Mouse (Mus musculus): Measurements from ENCODE around the gene 1700123O20Rik. TPM values are rescaled to one million over a fixed set of nuclear protein-coding genes. Genes with fewer than 3 reads are reported as not detected.

1700123O20Rik gene
- total RNA-seq (2022) = 10 to 100 TPM; 34.2 to 43.9 (median 39.6) TPM

DNA sequence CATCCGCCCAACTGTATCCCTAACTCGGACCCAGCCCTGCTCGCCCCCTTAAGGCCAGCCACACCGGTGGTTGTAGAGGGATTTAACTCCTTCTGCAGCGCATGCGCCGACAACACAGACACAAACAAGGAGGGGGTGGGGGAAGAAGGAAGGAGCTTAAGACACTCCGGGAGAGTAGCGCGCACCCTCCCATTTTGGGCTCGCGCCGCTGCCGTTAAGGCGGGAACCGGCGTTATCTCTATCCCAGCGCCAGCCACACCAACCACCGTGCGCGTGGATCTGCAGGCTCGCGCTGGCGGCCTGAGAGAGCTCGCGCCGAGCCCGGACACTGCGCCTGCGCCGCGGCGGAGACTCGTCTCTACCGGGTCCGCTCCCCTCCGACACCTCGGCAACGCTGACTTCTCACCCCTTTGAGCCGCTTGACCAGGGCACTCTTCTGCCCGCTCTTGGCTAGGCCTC lies at the start of gene 1700123O20Rik:
Gene 1700123O20Rik, plus strand, starts transcription at position 154 of the 459 bp plus-strand sequence.
- DNase-seq = no peak

DNA sequence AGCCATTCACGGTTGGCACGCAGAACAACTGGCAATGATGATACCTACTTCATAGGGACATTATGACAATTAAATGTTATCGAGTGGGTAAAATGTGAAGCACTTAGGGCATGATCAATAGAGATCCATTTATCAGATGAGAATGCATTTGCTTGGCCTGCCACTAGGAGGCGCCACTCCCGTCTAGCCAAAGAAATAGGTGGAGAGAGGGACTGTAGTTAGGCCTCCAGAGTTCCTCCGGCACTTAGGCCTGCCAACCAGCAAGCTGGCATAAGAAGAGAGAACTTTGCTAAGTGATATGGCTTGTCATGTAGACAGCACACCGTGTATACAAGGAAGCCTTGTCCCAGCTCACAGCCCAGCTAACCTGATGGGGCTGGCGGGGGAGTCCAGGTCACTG lies 49.1 kb upstream of the 1700123O20Rik start:
- no peak for DNase-seq

DNA sequence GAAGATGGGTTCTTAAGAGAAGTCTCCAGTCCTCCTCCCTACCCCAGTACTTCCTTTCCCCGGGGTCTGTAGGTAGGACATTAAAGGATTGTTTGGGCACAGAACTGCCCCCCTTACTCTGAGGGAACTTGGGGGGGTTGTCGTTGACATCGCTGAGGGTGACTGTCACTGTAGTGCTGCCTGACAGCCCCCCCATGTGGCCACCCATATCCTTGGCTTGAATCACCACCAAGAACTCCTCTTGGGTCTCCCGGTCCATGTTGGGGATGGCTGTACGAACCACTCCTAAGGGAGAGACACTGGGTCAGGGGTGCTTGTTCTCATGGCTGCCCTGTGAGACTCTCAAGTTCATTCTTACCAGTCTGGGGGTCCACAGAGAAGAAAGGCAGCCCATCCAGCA lies 47.8 kb upstream of the 1700123O20Rik start:
- no peak for DNase-seq

DNA sequence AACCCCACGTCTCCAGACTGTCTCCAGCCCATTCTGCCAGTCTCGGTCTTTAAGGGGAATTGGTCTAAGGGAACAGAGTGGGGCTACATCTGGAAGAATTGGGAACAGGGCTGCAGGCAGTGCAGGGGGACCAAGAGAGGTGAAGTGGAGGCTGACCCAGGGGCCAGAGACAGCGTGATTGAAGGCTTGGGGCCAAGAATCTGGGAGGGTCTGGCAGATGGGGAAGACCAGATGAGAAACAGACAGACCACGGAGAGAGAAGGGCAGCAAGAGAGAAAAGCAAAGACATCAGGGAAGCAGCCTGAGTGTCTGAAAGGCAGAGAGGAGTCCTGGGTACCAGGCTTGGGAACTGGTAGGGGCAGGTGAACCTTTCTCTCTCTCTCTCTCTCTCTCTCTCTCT lies 45.9 kb upstream of the 1700123O20Rik start:
- DNase-seq = no peak

DNA sequence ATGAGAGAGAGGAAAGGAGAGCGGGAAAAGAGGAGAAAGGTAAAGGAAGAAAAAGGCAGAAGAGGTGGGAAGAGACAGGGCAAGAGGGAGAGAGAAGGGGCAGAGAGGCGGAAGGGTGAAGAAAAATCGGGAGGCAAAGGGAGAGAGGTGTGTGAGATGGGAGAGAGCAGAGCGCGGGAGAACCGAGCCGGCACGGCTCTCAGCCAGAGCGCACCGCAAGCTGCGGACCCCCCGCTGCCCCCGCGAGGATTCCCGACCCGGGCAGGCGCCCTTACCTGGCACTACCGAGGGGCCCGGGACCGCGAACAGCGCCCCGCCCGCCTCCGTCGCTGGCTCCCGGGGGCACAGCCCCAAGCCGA lies 45.1 kb upstream of the 1700123O20Rik start, which contains the start of gene Gm17606:
Gene Gm17606, plus strand, starts transcription at position 7 of the 359 bp plus-strand sequence.
- DNase-seq = no peak

DNA sequence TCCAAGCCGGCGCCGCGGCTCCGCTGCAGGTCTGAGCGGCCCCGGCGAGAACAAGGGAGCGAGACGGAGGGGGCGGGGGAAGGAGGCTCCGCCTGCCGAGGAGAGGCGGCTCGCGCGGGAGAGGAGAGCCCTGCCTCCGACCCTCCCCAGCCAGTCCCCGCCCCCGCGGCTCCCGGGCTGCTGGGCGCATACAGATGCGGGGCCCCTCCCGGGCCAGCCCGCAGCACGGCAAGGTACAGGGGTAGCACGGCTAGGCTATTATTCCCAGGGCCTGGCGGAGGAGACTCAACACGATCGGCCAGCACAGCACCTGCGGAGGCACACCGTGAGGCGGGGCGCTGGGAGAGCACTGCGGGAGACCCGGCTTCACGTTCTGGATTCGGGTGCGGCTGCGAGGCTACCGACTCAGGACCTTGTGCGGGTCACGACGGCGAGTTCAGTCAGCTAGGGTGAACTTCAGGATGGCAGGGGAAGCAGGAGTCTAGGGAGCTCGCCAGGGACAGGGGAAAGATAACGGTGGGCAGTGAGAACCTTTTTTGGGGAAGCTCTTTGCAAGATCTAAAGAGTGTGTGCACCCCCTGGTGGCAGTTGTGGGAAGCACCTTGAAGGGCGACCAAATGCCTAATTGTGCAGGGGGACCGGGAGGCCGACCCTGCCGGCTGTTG lies 44.6 kb upstream of the 1700123O20Rik start, which contains the start of gene Cdh24:
Gene Cdh24, minus strand, starts transcription at position 60 of the 665 bp plus-strand sequence.
- peak; percentile 81 for DNase-seq

DNA sequence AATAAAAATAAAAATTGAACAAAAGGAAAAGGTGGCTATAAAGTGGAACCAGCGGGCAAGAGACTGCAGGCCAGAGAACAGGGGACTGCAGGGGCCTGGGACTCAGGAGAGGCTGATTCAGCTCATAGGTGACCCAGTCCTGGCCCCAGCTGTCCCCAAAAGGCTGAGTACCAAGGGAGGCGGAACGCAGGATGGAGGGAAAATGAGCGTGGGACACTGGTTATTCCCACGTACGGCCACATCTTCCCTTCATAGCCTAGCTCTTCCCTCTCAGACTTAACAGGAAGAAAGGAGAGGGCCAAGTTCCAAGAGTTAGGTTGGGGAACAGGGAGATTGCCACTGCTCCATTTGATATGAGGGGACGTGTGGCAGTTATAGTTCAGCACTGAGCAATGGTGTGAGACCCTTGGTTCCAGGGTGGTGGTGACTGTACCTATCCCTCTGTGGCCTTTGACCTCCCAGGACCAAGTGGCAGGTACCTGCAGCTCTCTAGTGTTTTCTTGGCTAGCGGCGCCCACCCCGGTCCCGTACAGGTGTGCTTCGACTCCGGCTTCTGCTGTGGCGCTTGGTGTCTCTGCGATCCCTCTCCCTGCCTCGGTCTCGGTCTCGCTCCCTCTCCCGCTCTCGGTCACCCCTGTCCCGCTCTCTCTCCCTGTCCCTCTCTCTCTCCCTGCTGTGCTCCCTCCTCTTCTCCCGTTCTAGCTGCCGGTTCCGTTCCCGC lies 43.6 kb upstream of the 1700123O20Rik start:
- DNase-seq = no peak

DNA sequence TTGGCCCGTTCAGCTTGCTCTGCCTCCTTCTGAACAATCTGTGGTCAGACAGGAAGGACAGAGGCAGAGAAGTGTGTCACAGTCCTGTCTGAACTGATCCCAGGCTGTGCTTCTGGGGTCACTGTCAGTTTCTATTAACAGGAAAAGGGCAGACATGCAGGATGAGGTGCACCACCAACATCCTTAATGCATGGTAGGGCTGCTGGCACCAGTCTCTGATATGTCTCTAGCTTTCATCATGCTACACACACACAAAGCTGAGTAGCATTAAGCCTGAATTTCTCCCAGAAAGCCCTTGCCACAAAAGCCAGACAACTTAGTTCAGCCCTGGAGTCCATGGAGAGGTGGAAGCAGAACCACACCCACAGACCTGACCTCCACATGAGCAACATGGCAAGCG lies 43.0 kb upstream of the 1700123O20Rik start:
- no peak for DNase-seq

DNA sequence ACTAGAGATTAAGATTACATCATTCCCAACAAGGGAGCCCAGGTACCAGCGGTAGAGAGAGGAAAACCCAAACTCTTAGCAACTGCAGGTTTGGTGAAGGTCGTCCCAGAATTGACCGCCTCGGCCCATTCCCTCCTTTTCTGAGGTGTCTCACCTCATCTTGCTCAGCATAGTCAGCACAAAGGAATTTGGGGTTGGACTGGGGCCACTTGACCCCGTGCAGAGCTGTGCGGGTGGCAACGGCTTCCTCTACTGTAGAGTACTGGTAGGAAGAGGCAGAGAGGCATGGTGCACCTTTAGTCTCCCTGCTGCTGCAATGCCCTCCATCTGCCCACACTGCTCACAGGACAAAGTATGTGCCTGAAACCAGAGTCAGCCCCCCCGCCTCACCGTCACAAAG lies 41.7 kb upstream of the 1700123O20Rik start:
- DNase-seq = no peak

DNA sequence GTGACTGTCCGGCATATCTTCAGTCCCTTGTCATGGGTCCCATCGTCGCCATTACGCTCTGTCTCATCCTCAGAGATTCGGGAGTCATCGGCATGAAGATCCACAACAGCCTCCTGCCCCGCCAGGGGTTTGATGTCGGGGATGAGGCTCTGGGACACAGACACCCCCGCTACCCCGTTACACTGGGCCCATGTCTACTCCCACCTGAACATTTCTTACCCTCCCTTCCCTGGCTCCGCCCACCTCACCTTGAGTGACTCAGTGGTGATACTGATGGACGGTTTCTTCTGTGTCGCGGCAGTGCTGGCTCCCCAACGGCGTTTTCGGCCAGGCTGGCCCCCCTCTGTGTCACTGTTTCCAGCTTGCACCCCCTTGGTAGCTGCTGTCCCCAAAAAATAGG lies 39.6 kb upstream of the 1700123O20Rik start:
- DNase-seq = no peak

DNA sequence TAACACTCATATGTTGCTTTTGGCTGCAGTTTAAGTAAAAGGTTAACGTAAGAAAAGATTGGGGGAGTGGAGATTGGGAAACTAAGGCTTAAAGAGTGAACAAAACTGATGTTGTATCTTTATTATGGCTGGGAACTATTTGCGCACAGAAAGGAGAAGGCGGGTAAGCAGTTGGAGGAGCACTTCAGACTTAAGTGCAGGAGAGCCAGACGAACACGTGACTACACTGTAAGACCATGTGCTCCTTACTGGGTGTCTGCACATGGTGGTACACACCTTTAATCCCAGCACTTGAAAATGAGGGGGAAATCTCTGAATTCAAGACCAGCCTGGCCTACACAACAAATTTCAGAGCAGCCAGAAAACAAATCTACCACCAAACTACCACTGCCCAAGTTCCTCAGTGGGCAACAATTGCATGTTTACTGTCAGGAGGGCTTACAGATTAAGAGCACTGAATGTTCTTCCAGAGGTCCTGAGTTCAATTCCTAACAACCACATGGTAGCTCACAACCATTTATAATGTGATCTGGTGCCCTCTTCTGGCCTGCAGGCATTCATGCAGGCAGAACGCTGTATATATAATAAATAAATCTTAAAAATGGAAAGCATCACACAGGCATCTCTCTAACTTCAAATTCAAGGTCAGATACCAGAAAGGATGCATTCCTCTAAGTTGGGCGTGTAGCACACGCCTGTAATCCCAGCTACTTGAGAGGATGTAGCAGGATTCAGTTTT lies 38.9 kb upstream of the 1700123O20Rik start:
- no peak for DNase-seq

DNA sequence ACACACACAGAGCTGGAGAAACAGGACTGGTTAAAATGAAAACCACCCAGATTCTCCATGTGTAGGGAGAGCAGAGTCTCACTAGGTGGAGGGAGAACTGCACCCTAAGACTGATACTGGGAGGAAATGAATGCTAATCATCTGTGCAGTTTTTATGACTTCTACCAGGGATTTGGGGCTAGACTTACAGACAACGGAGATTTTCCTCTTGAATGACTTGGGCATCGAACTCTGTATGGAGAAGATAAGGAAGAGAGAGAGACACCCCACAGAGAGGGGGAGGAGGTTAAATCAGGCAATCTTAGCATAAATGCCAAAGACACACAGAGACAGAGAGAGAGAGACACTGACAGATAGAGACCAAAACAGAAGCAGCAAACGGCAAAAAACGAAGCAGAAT lies 38.1 kb upstream of the 1700123O20Rik start:
- DNase-seq = no peak

DNA sequence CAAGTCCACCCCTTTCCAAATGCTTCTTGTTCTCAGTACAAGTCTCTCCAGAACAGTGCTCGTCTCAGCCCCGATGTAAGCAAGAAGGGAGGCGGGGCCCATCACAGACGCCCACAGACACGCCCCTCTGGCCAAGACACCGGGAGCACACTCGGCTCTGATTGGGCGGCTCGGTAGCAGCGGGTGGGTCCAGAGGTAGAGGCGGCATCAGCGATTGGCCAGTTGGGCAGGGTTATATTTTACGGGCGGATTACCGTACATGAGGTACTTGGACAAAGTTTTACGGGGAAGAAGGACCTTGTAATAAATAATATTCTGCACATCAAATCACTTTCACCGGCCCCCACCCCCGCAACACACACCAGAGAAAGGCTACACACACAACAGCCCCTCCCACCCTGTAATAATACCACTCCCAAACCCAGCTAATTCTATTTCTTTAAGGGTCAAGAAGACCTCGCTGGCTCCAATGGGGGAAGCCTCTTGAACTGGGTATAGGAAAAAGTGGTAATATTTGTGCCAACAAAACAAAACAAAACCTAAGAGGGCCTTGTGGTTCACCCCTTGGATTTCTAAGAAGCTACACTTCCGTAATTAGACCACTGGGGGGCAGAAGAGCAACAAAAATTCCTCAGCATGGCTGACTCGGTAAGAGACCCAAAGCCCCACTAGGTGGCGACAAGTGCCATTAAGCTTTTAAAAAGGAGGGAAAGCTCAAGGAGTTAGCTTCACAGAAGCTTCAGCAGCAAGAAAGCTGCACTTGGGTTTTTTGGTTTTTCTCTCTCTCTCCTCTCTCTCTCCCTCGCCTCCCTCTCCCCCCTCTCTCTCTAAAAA lies 35.2 kb upstream of the 1700123O20Rik start:
- peak; percentile 56 for DNase-seq

DNA sequence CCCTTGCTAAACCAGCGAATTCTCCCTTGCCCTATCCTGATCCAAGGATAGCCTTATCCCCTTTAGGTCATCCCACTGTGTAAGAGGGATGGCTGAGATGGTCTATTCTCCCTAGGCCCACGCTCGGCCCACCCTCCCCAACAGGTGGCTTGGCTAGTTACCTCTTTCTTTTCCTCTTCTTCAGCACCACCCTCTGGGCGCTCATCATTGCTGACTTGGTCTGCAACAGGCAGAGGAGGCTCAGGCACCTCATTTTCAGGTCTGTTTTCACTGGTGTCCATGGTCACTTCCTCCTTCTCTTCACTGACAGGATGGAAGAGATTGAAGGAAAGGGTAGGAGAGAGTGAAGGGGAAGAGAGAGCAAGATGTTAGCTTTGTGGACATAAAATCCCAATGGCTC lies 34.5 kb upstream of the 1700123O20Rik start:
- no peak for DNase-seq

DNA sequence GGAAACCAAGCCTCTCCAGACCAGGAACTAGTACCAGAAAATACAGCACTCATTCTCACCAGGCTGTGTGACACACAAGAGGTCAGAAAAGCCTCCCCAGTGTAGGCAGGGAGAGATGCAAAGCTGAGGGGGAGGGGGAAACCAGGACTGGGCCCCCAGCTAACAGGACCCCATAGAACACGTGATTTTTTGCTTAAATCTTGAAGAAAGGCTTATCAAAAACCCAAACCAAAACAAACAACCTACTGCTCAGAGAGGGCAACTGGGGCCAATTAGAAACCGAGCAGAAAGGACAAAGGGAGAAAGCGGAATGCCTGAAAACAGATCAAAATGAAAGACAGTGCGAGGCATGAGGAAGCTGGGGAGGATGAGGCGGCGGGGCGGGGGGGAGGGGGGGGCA lies 33.2 kb upstream of the 1700123O20Rik start:
- DNase-seq = no peak

DNA sequence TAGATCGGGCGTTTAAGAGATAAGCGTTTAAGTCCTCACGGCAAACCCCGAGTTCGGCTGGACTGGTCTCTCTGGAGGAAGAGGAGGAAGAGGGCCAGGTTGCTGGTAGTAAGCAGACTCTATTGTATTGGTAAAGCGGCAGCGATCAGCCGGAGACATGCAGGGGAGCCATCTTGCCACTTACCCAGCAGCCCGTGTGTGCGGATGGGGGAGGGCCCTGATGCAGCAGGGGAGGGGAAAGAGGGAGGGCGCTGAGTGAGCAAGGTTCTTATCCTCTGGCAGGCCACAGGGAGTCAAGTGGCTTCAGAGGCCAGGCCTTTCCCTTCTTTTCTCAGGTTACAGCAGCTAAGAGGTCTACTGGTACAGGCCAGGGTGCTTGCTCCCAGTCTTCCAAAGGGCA lies 32.5 kb upstream of the 1700123O20Rik start:
- DNase-seq = peak; percentile 88

DNA sequence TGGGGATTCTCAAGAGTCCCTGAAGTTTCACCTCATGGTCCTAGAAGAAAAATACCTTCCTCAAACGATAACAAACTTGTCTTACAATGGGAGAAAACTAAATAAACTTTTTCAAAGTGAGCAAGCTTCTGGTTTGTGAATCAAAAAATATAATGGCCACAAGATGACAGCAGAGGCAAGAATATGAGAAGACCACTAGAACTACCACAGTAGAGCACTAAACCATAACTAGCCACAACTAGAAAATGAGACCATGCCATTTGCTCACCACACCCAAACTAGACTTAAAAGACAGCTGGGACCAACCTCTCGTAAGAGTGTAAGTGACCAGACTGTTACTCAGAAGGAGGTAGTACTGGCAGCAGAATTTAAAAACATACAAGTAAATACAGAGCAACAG lies 26.0 kb upstream of the 1700123O20Rik start:
- DNase-seq = no peak

DNA sequence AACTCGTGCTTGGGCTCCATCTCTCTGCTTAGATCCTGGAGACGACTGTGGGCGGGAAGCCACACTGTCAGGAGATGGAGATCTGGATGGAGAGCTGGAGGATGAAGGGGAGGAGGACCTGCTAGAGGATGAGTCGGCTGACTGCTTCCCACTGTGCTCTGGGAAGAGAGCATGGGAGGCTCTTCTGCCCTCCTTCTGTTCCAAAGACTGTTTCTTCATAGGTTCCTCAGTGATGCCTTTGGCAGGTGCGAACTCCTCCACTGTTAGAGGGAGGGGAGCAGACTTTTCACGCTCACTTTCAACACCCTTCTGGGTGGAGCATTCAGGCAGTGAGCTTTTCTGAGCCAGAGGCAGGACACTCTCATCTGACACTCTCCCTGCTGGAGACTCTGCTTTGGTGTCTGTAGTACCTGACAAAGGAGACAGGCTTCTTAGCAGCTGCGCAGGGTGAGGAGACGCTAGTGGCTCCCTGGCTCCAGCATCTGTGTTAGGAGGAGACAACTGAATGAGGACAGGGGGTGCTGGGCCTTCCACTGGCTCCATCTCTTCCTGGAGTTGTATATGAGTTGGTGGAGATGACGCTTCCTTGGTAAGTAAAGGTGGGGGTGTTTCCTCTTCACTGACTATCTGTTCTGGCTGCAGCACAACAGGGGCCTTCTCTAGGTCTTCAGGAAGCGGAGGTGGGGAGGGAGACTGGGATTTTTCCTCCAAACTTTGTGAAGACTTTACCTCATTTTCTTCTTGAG lies 21.4 kb upstream of the 1700123O20Rik start:
- DNase-seq = no peak

DNA sequence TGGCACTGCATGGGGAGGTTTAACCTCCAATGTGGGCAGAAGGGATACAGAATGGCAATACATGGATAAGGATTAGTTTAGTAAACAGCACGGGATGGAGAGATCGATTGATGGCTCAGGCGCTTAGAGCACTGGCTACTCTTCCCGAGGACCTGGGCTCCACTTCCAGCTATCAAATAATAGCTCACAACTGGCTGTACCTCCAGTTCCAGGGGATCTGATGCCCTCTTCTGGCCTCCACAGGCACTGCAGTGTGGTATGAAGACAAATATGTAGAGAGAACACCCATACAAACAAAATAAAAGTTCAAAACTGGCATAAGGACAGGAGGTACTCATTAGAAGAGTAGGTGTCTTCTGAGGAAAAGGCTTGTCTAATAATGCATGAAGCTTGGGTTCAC lies 16.6 kb upstream of the 1700123O20Rik start:
- no peak for DNase-seq

DNA sequence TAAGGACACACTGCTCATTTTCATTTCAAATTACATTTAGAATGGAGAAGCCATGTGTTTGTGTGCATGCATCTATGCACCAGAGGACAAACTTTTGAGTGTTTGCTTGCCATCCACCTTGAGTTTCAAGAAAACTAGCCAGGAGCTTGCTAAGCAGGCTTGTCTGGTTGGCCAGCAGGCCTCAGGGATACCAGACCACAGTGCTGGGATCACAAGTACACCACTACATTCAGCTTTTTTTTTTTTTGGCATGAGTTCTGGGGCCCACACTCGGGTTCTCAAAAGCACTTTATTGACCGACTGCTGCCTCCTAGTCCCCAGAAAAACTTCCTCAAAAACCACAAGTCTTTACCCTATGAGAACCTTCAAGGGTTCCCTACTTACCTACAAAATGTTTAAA lies 11.7 kb upstream of the 1700123O20Rik start:
- DNase-seq = no peak

DNA sequence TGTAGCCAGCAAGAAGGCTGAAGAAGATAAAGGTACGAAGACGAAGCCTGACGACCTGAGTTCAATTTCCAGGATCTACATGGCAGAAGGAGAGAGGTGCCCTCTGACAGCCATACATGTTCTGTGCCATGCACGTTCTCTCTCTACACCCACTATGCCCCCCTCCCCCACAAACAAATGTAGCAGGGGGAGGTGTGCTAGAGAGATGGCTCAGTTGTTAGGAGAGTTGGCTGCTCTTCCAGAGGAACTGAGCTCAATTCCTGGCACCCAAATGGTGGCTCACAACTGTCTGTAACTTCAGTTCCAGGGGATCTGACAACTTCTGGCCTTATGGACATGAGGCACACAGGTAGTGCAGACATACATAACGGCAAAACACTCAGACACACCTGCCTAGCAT lies 9.7 kb upstream of the 1700123O20Rik start:
- no peak for DNase-seq

All from adrenal gland, adult 8-10 months (tissue).